Mouse (Mus musculus) ES-Bruce4 (cell line): Measurements from ENCODE around the gene Krtap4-9.
"Not testable (repeated sequence)": the region's sequence is repeated elsewhere in the genome, so short reads cannot be mapped to it uniquely, and the experiment has no call there.

Experiments used
- CTCF ChIP-seq: IDR thresholded peaks from one replicate; pipeline ENCODE4 v1.8.1; 2011; ENCODE audit warnings: low read depth, low read length
- EP300 ChIP-seq: IDR thresholded peaks from 2 replicates; pipeline ENCODE4 v1.6.1; 2011; ENCODE audit warnings: low read depth, low read length; ENCODE audit not compliant: insufficient read depth
- POLR2A ChIP-seq: IDR thresholded peaks from one replicate; pipeline ENCODE4 v1.8.1; 2011; ENCODE audit warnings: low read length; ENCODE audit not compliant: insufficient read depth

- TF ChIP-seq CTCF, POLR2A, EP300: not testable (repeated sequence)
These were observed 19.3 kb downstream of the Krtap4-9 start, which contains the start of gene Gm11554 for GRCm38 (mm10) chr11:99804346-99804745.
